Mouse (Mus musculus): ENCODE results near the gene Chil1. TPM values are rescaled to one million over a fixed set of nuclear protein-coding genes. Genes with fewer than 3 reads are reported as not detected.

The Chil1 gene
- total RNA-seq (2012; rRNA removed) (1.5 and 1.7 TPM in 2 replicates), total RNA-seq (2014; rRNA removed) (6.1 and 6.3 TPM in 2 replicates), polyA plus RNA-seq (2012; ENCODE audit: insufficient read length, low read depth) (6.7 and 10.2 TPM in 2 replicates)

DNA sequence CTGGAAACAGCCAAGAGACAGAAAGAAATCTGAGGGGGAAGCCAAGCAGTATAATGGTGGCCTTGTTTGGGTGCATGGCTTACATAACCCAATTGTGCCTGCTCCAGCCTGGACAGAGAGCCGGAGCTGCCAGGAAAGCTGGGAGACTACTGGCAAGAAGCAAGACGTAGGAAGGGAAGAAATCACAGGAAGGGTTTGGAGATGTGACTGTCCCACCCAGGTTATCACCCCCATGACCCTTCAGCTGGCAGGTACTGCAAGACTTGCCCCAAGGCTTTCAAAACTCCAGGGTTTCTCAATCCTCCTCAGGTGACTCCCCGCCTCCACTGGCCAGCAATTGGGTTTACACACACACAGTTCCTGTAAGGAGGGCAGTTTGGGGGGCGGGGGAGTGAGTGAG, at the start of gene Chil1:
TSS of gene Chil1 (plus strand) at position 152 of the 400 bp plus-strand sequence.
- Histone ChIP-seq H3K4me2 (ENCODE audit: insufficient read depth, low read depth, poor library complexity, severe bottlenecking) (no peak within 1 kb of the TSS), H3K27ac (ENCODE audit: insufficient read depth, low read depth) (no peak within 1 kb of the TSS), H3K4me3 (replicated peaks in 1 of 3; ENCODE audit: low read depth in 2 of 3, low read length in 2 of 3, poor library complexity in 1 of 3) (no peak within 1 kb of the TSS), H3K9me3 (replicated peaks; ENCODE audit: low read length) (no peaks in the 10 kb centered on the region), H3K36me3 (replicated peaks in 1 of 2; ENCODE audit: control insufficient read depth in 1 of 2, insufficient read depth in 1 of 2, low read length in 1 of 2) (no peaks in the 10 kb centered on the region), H3K9ac (ENCODE audit: insufficient read depth, low read depth) (no peak within 1 kb of the TSS), H3K79me2 (replicated peaks; ENCODE audit: control insufficient read depth, extremely low read depth, insufficient read depth, poor library complexity, severe bottlenecking) (no peaks in the 10 kb centered on the region), H3K27me3 (replicated peaks) (no peaks in the 10 kb centered on the region), H3K4me1 (ENCODE audit: control insufficient read depth in 1 of 2, insufficient read depth in 2 of 2) (peaks cover 0 to 34% of the 10 kb centered on the region in 2 experiments; a peak in 2 of 4 replicates)
- in situ Hi-C loops (cut with MboI; ENCODE audit: low pct_ligation_motif_present, low pct_unique_long_range_greater_than_20kb, low sequenced_read_pairs) = no loop called here
- dilution Hi-C loops (cut with MboI; ENCODE audit: extremely low pct_ligation_motif_present, extremely low pct_unique_long_range_greater_than_20kb, low sequenced_read_pairs) = no loop called here
- TF ChIP-seq NRF1 (IDR thresholded peaks at IDR 0.05; ENCODE audit: low read depth, low read length) (no peak), SMC3 (IDR thresholded peaks at IDR 0.05; ENCODE audit: low read depth, low read length) (no peak), MAZ (IDR thresholded peaks at IDR 0.05; ENCODE audit: low read depth, low read length) (no peak), PAX5 (IDR thresholded peaks at IDR 0.05; ENCODE audit: low read length) (no peak), KAT2A (IDR thresholded peaks at IDR 0.05; ENCODE audit: insufficient replicate concordance, low read length) (no peak), CHD2 (IDR thresholded peaks at IDR 0.05; ENCODE audit: low read length) (no peak)
- DNase-seq (ENCODE audit: extremely low read depth) = no peak

GRCm38 (mm10) chr1:134133316-134133715, 48.7 kb upstream of the Chil1 start:
- H3K27ac ChIP-seq (ENCODE audit: insufficient read depth, low read depth) = no peak overlapping the region
- no peak overlapping the region for H3K9ac ChIP-seq (ENCODE audit: insufficient read depth, low read depth)
- in situ Hi-C loops (cut with MboI; ENCODE audit: low pct_ligation_motif_present, low pct_unique_long_range_greater_than_20kb, low sequenced_read_pairs) = no loop called here
- peaks cover 33% of the 10 kb centered on the region for H3K27me3 ChIP-seq (replicated peaks)
- no peak overlapping the region for H3K4me2 ChIP-seq (ENCODE audit: insufficient read depth, low read depth, poor library complexity, severe bottlenecking)
- H3K4me3 ChIP-seq (replicated peaks in 1 of 3; ENCODE audit: low read depth in 2 of 3, low read length in 2 of 3, poor library complexity in 1 of 3) = no peak overlapping the region
- peaks cover 4% of the 10 kb centered on the region for H3K9me3 ChIP-seq (replicated peaks; ENCODE audit: low read length)
- DNase-seq (ENCODE audit: extremely low read depth) = no peak
- dilution Hi-C loops (cut with MboI; ENCODE audit: extremely low pct_ligation_motif_present, extremely low pct_unique_long_range_greater_than_20kb, low sequenced_read_pairs) = no loop called here
- peaks cover 0 to 2% of the 10 kb centered on the region in 2 experiments; a peak in 1 of 4 replicates for H3K4me1 ChIP-seq (ENCODE audit: control insufficient read depth in 1 of 2, insufficient read depth in 2 of 2)
- no peaks in the 10 kb centered on the region for H3K79me2 ChIP-seq (replicated peaks; ENCODE audit: control insufficient read depth, extremely low read depth, insufficient read depth, poor library complexity, severe bottlenecking)
- TF ChIP-seq ZC3H11A (IDR thresholded peaks at IDR 0.05; ENCODE audit: low read depth, low read length) (no peak), PAX5 (IDR thresholded peaks at IDR 0.05; ENCODE audit: low read length) (no peak), UBTF (IDR thresholded peaks at IDR 0.05; ENCODE audit: low read depth, low read length) (no peak)
- no peaks in the 10 kb centered on the region for H3K36me3 ChIP-seq (replicated peaks in 1 of 2; ENCODE audit: control insufficient read depth in 1 of 2, insufficient read depth in 1 of 2, low read length in 1 of 2)

- TF ChIP-seq BHLHE40 (IDR thresholded peaks at IDR 0.05; ENCODE audit: low read depth, low read length) (no peak), CHD2 (IDR thresholded peaks at IDR 0.05; ENCODE audit: low read length) (no peak), NELFE (IDR thresholded peaks at IDR 0.05; ENCODE audit: low read depth, low read length) (no peak), ELF1 (IDR thresholded peaks at IDR 0.05; ENCODE audit: low read depth, low read length) (no peak), JUND (conservative IDR thresholded peaks at IDR 0.05; ENCODE audit: low read depth, low read length) (no peak), MAX (IDR thresholded peaks at IDR 0.05; ENCODE audit: low read length) (no peak), ZNF384 (IDR thresholded peaks at IDR 0.05; ENCODE audit: low read depth, low read length) (no peak), TCF12 (IDR thresholded peaks at IDR 0.05; ENCODE audit: low read depth, low read length) (no peak), PAX5 (IDR thresholded peaks at IDR 0.05; ENCODE audit: low read length) (no peak), KAT2A (IDR thresholded peaks at IDR 0.05; ENCODE audit: insufficient replicate concordance, low read length) (no peak), GABPA (IDR thresholded peaks at IDR 0.05; ENCODE audit: insufficient replicate concordance, low read depth, low read length) (no peak), ZC3H11A (IDR thresholded peaks at IDR 0.05; ENCODE audit: low read depth, low read length) (no peak), RCOR1 (conservative IDR thresholded peaks at IDR 0.05; ENCODE audit: low read depth, low read length) (no peak), TBP (conservative IDR thresholded peaks at IDR 0.05; ENCODE audit: low read depth, low read length) (no peak), ETS1 (conservative IDR thresholded peaks at IDR 0.05; ENCODE audit: low read depth, low read length) (no peak), RAD21 (IDR thresholded peaks at IDR 0.05; ENCODE audit: low read depth, low read length) (no peak), MEF2A (IDR thresholded peaks at IDR 0.05; ENCODE audit: borderline replicate concordance, low read depth, low read length) (no peak), MYC (IDR thresholded peaks at IDR 0.05; ENCODE audit: low read depth, low read length) (no peak)
- H3K4me2 ChIP-seq (ENCODE audit: insufficient read depth, low read depth, poor library complexity, severe bottlenecking) = no peak overlapping the region
- H3K27ac ChIP-seq (ENCODE audit: insufficient read depth, low read depth) = no peak overlapping the region
- H3K79me2 ChIP-seq (replicated peaks; ENCODE audit: control insufficient read depth, extremely low read depth, insufficient read depth, poor library complexity, severe bottlenecking) = no peaks in the 10 kb centered on the region
- dilution Hi-C loops (cut with MboI; ENCODE audit: extremely low pct_ligation_motif_present, extremely low pct_unique_long_range_greater_than_20kb, low sequenced_read_pairs) (no loop called here), in situ Hi-C loops (cut with MboI; ENCODE audit: low pct_ligation_motif_present, low pct_unique_long_range_greater_than_20kb, low sequenced_read_pairs) (no loop called here)
- H3K9ac ChIP-seq (ENCODE audit: insufficient read depth, low read depth) = no peak overlapping the region
- H3K36me3 ChIP-seq (replicated peaks in 1 of 2; ENCODE audit: control insufficient read depth in 1 of 2, insufficient read depth in 1 of 2, low read length in 1 of 2) = no peaks in the 10 kb centered on the region
- H3K4me3 ChIP-seq (replicated peaks in 1 of 3; ENCODE audit: low read depth in 2 of 3, low read length in 2 of 3, poor library complexity in 1 of 3) = no peak overlapping the region
- DNase-seq (ENCODE audit: extremely low read depth) = no peak
- no peaks in the 10 kb centered on the region for H3K9me3 ChIP-seq (replicated peaks; ENCODE audit: low read length)
- H3K27me3 ChIP-seq (replicated peaks) = peaks cover 26% of the 10 kb centered on the region
- H3K4me1 ChIP-seq (ENCODE audit: control insufficient read depth in 1 of 2, insufficient read depth in 2 of 2) = peaks cover 0 to 2% of the 10 kb centered on the region in 2 experiments; a peak in 1 of 4 replicates
These were observed 45.6 kb upstream of the Chil1 start for GRCm38 (mm10) chr1:134136351-134136750.
